Mouse (Mus musculus) stomach, embryonic 16.5 days (tissue): ENCODE data around the gene Tarsl2. TPM values are rescaled to one million over a fixed set of nuclear protein-coding genes. Genes with fewer than 3 reads are reported as not detected.

Source experiments
- ATAC-seq: fragments of 200-750 bp; cut with Nextera tagmentation; 2 replicates; pipeline ENCODE4 v1.8.0; 2017; ENCODE audit warnings: moderate number of reproducible peaks, moderate TSS enrichment; ENCODE audit not compliant: insufficient read depth, low FRiP score
- H3K27ac ChIP-seq: fragments of 300-500 bp; sonication (generic); 2 replicates; pipeline ENCODE4 v1.5.1; 2014; ENCODE audit warnings: low read length
- H3K27me3 ChIP-seq: fragments of 300-500 bp; sonication (generic); 2 replicates; pipeline ENCODE4 v1.6.1; 2014; ENCODE audit warnings: low read length, control low read depth, mixed read lengths; ENCODE audit not compliant: control insufficient read depth, insufficient read depth
- H3K36me3 ChIP-seq: fragments of 300-500 bp; sonication (generic); 2 replicates; pipeline ENCODE4 v1.6.1; 2014; ENCODE audit warnings: low read length; ENCODE audit not compliant: control insufficient read depth, insufficient read depth
- H3K4me1 ChIP-seq: fragments of 300-500 bp; sonication (generic); 2 replicates; pipeline ENCODE4 v1.6.1; 2014; ENCODE audit warnings: low read length, control low read depth, mixed read lengths; ENCODE audit not compliant: control insufficient read depth, insufficient read depth
- H3K4me2 ChIP-seq: fragments of 300-500 bp; sonication (generic); 2 replicates; pipeline ENCODE4 v1.6.1; 2014; ENCODE audit warnings: low read depth, low read length, mixed read lengths
- H3K4me3 ChIP-seq: fragments of 300-500 bp; sonication (generic); replicated peaks from 2 replicates; pipeline ENCODE4 v1.5.1; 2014; ENCODE audit warnings: mild to moderate bottlenecking, low read length
- H3K9ac ChIP-seq: fragments of 300-500 bp; sonication (generic); 2 replicates; pipeline ENCODE4 v1.6.1; 2014; ENCODE audit warnings: low read length
- H3K9me3 ChIP-seq: fragments of 300-500 bp; sonication (generic); replicated peaks from 2 replicates; pipeline ENCODE4 v1.6.1; 2016; ENCODE audit warnings: low read length, control low read depth; ENCODE audit not compliant: control insufficient read depth
- WGBS: fragments of 180-500 bp; shearing (Covaris S2); extraction: QIAGEN DNeasy Blood & Tissue Kit; methylation state at CpG from one replicate; pipeline ENCODE4 v1.1.7; 2014; 5-methylcytosine and 5-hydroxymethylcytosine counted together
- polyA plus RNA-seq: library from polyadenylated mRNA; unstranded; fragments of >200 nt; fragmentation: Nextera tagmentation; extraction: Ambion mirVana; gene quantifications from 2 replicates; pipeline ENCODE4 v1.2.1, GENCODE M21; 2015

Tarsl2 gene
- polyA plus RNA-seq, 1 experiment from 2014 or later, result 9.0 TPM

- Histone ChIP-seq H3K36me3 (no peaks in the 10 kb centered on the region), H3K4me1 (no peaks in the 10 kb centered on the region), H3K9me3 (no peaks in the 10 kb centered on the region), H3K27ac (no peak overlapping the region), H3K4me2 (no peak overlapping the region), H3K27me3 (no peaks in the 10 kb centered on the region), H3K4me3 (no peak overlapping the region), H3K9ac (no peak overlapping the region)
- WGBS, result 84% methylated on average over 3 of the region's 3 CpGs
- ATAC-seq, result no peak
These were observed 21.4 kb upstream of the Tarsl2 start for GRCm38 (mm10) chr7:65623330-65623729.

- Histone ChIP-seq H3K9ac (no peak overlapping the region), H3K4me2 (no peak overlapping the region), H3K36me3 (no peaks in the 10 kb centered on the region), H3K9me3 (no peaks in the 10 kb centered on the region), H3K4me1 (no peaks in the 10 kb centered on the region), H3K27me3 (no peaks in the 10 kb centered on the region), H3K27ac (no peak overlapping the region), H3K4me3 (no peak overlapping the region)
- 40% methylated on average over 2 of the region's 2 CpGs for WGBS
- ATAC-seq, result no peak
These were observed 19.2 kb upstream of the Tarsl2 start for GRCm38 (mm10) chr7:65625528-65625927.

GRCm38 (mm10) chr7:65629846-65630245 is 14.9 kb upstream of the Tarsl2 start:
- no peak for ATAC-seq
- H3K4me1 ChIP-seq, result no peaks in the 10 kb centered on the region
- H3K9ac ChIP-seq, result no peak overlapping the region
- H3K27ac ChIP-seq, result no peak overlapping the region
- no peak overlapping the region for H3K4me2 ChIP-seq
- H3K4me3 ChIP-seq, result no peak overlapping the region
- 93% methylated on average over 1 of the region's 1 CpGs for WGBS
- H3K27me3 ChIP-seq, result no peaks in the 10 kb centered on the region
- no peaks in the 10 kb centered on the region for H3K36me3 ChIP-seq
- H3K9me3 ChIP-seq, result no peaks in the 10 kb centered on the region

- H3K27me3 ChIP-seq, result no peaks in the 10 kb centered on the region
- H3K36me3 ChIP-seq, result no peaks in the 10 kb centered on the region
- no peaks in the 10 kb centered on the region for H3K4me1 ChIP-seq
- H3K4me2 ChIP-seq, result no peak overlapping the region
- no peak overlapping the region for H3K27ac ChIP-seq
- H3K4me3 ChIP-seq, result no peak overlapping the region
- H3K9me3 ChIP-seq, result no peaks in the 10 kb centered on the region
- H3K9ac ChIP-seq, result no peak overlapping the region
- 54% methylated on average over 5 of the region's 5 CpGs for WGBS
- ATAC-seq, result no peak
These were observed 14.0 kb upstream of the Tarsl2 start for GRCm38 (mm10) chr7:65630661-65631060.

GRCm38 (mm10) chr7:65635831-65636230 is 8.9 kb upstream of the Tarsl2 start:
- Histone ChIP-seq H3K9ac (no peak overlapping the region), H3K36me3 (no peaks in the 10 kb centered on the region), H3K27ac (no peak overlapping the region), H3K9me3 (no peaks in the 10 kb centered on the region), H3K4me1 (no peaks in the 10 kb centered on the region), H3K4me3 (no peak overlapping the region), H3K27me3 (no peaks in the 10 kb centered on the region), H3K4me2 (no peak overlapping the region)
- WGBS, result 82% methylated on average over 6 of the region's 6 CpGs
- no peak for ATAC-seq

- H3K9ac ChIP-seq, result no peak overlapping the region
- 65% methylated on average over 7 of the region's 7 CpGs for WGBS
- no peak overlapping the region for H3K4me3 ChIP-seq
- H3K36me3 ChIP-seq, result no peaks in the 10 kb centered on the region
- no peak overlapping the region for H3K27ac ChIP-seq
- H3K4me2 ChIP-seq, result no peak overlapping the region
- no peaks in the 10 kb centered on the region for H3K4me1 ChIP-seq
- H3K27me3 ChIP-seq, result no peaks in the 10 kb centered on the region
- no peaks in the 10 kb centered on the region for H3K9me3 ChIP-seq
- no peak for ATAC-seq
These were observed 8.3 kb upstream of the Tarsl2 start for GRCm38 (mm10) chr7:65636356-65636880.

- Histone ChIP-seq H3K36me3 (no peaks in the 10 kb centered on the region), H3K4me2 (no peak overlapping the region), H3K9me3 (no peaks in the 10 kb centered on the region), H3K9ac (no peak overlapping the region), H3K27ac (no peak overlapping the region), H3K4me3 (no peak overlapping the region), H3K27me3 (0 out of 2 replicates have a peak, but pooled peaks cover 4% of the 10 kb centered on the region), H3K4me1 (no peaks in the 10 kb centered on the region)
- no peak for ATAC-seq
- 60% methylated on average over 7 of the region's 7 CpGs for WGBS
These were observed 6.4 kb upstream of the Tarsl2 start for GRCm38 (mm10) chr7:65638170-65638770.

- H3K36me3 ChIP-seq, result no peaks in the 10 kb centered on the region
These were observed 4.8 kb upstream of the Tarsl2 start for GRCm38 (mm10) chr7:65639821-65640382.

GRCm38 (mm10) chr7:65640672-65641071 is 4.0 kb upstream of the Tarsl2 start:
- no peak for ATAC-seq
- H3K4me1 ChIP-seq, result peaks cover 7% of the 10 kb centered on the region; the same call in 1 of the 2 replicates

More at GRCm38 (mm10) chr7:65639821-65640382, 4.8 kb upstream of the Tarsl2 start:
- ATAC-seq, result no peak
- H3K27me3 ChIP-seq, result 0 out of 2 replicates have a peak, but pooled peaks cover 6% of the 10 kb centered on the region
- H3K4me2 ChIP-seq, result no peak overlapping the region
- no peak overlapping the region for H3K4me3 ChIP-seq
- no peaks in the 10 kb centered on the region for H3K9me3 ChIP-seq
- no peak overlapping the region for H3K27ac ChIP-seq
- no peak overlapping the region for H3K9ac ChIP-seq
- WGBS, result 72% methylated on average over 6 of the region's 6 CpGs
- peaks cover 3% of the 10 kb centered on the region; the same call in 1 of the 2 replicates for H3K4me1 ChIP-seq

More at GRCm38 (mm10) chr7:65640672-65641071, 4.0 kb upstream of the Tarsl2 start:
- no peaks in the 10 kb centered on the region for H3K36me3 ChIP-seq
- H3K9ac ChIP-seq, result no peak overlapping the region
- 67% methylated on average over 6 of the region's 6 CpGs for WGBS
- no peaks in the 10 kb centered on the region for H3K9me3 ChIP-seq
- H3K4me2 ChIP-seq, result no peak overlapping the region
- H3K27ac ChIP-seq, result no peak overlapping the region
- H3K4me3 ChIP-seq, result no peak overlapping the region
- 0 out of 2 replicates have a peak, but pooled peaks cover 6% of the 10 kb centered on the region for H3K27me3 ChIP-seq
